Mouse (Mus musculus) layer of hippocampus, adult 18-20 months (tissue): ENCODE measurements at regions not wholly inside any gene's neighbourhood (a gene's known extent, or its start where the extent isn't known, plus 50 kb on each side); places are given as distances from the start of the nearest gene placed in this dataset.
"Not testable (repeated sequence)": the region's sequence is repeated elsewhere in the genome, so short reads cannot be mapped to it uniquely, and the experiment has no call there.

ENCODE experiments used
- DNase-seq, 2 experiments: peaks; one replicate each; pipeline ENCODE4 v3.0.0; 2022; ENCODE audit warnings: low spot score in 2 of 2

DNA sequence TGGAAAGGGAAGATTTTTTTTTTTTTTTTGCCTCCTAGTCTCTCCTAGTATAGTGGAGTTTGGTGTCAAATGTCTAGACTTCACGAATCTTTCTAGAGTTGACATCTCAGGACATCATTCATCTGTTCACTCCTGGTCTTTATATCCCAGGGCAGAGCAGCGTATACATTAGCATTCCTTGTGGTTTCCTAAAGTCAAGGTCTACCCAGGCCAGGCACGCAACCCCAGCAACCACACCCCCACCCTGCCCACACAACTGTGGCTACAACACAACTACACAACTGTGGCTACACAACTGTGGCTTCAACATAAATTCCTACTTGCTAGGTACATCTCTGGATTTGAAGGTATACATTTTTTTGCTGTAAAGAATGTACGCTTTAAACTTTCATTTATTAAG lies 122.2 kb downstream of the Ppp1r3a start:
- no peak for DNase-seq

- no peak for DNase-seq
Measured at GRCm38 (mm10) chr6:14631719-14632445, 123.2 kb downstream of the Ppp1r3a start.

DNA sequence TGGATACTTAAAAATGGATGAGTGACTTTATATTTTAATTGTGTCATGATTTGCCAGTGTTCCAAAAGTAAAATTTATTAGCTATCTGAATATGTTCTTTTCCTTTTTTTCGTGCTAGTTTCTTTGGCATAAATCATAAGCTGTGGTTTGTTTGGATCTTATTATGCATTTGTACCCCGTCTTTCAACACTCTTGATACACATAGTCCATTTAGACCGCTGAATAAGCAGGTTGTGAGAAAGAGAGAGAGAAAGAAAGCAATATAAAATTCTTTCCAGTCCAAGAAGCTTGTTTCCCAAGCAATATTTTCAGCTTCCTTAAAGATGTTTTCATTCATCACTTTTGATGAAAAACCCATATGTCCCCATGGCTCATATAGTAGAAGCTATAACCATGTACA lies 138.4 kb downstream of the Ppp1r3a start:
- no peak for DNase-seq

DNA sequence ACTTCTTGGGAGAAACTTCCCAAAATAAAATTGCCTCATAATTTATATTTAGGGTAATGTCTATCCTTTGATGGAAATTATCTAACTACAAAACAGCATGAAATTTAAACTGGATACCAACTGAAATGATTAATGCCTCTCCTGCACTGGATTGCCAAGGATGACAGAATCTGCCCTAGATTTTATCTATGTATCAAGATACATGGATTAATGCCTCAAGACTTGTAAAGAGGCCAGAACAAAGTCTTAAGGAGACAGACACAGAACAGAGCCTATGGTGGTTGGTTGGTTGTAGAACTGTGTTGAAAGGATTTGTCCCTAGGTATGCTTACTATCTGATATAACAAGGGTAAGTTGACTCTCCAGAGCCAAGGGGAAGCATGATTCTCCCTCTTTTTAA lies 147.0 kb downstream of the Ppp1r3a start:
- DNase-seq: no peak

DNA sequence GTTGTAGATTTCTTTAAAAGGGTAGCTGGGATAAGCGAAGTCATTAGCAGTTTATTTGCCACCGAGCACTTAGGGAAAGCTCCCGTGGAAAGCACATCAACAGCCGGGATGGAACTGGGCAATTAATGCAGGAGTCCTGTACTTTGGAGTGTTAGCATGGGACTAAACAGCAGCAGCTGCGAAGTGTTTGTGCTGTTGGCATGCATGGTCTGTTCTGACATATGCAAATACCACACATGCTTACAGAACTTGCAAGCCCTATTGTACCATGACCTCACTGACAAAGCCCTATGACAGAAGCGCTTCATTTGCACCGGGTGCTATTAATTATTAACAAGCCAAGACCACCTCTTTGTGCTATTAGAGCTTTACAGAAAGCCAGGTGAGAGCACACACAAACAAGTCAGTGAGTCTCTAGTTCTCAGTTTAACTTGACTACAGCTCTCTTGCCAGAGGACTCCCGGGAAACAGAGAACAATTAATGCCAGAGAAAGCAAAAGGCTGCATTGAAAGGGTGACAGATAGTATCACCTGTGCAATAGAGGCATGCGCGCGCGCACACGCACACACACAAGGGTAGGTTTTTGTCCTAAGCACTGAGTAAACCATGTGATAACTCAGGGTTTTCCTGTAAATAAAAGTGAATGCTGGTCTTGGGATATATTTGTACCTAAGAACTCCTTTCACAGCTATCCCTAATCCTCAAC lies 154.4 kb downstream of the Ppp1r3a start:
- no peak for DNase-seq

DNA sequence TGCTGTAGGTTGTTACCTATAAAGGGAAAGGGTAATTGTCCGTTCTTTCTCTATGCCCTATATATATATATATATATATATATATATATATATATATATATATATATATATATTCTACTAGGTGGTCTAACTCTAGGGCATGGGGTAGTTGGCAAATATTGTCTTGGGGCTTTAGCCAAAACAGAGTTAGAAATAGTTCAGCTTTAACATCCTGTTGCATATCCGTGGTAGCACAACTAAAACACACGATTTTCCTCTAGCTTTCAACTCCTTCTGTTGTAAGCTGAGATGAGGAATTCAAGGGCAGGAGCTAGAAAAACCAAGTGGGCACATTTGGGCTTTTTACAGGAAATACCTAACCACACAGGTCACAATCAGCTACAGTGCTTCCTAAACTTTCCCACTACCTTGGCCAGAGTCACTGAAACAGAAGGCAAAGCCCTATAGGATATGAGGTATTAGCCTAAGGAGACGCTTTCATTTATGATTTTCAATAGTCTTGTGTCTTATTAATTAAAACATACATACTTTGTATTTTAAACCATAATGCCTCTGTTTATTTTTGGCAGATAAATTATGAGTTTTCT lies 158.1 kb downstream of the Ppp1r3a start:
- DNase-seq: no peak

DNA sequence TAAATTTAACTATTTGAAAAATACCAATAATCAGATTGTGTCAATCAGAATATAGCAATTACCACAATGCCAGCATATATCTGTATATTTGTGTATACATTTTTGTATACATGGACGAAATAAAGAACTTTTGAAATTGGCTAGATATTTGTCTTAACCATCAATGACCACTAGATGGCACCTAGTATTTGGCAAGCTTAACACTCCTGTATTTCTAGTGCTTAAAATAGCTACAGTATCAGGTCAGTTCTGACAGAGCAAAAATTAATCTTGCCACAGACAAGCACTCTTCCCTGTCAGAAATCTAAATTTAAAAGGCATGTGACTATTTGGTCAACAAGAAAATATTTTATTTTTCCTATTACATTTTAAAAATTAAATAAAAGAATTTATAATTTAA lies 169.2 kb downstream of the Ppp1r3a start:
- DNase-seq: peak in 1 of 2 experiments; percentile 15

DNA sequence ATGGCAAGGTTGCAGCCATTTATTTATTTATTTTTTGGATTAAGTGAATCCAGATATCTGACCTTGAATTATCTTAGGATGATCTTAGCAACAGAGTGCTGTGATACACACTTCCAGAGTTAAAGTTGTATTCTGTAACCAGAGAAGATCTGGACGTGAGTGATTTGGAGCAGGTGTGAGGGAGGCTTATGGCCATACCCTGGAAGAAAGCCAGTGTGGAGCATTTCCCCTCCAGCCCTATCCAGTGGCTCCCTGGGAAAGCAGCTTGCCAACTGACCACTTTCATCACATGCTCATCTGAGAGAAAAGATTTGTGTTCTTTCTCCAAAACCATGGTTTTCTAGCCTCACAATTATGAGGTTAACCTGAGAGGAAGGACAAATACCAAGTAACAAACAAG lies 171.2 kb downstream of the Ppp1r3a start:
- DNase-seq: no peak

- DNase-seq: no peak
Measured at GRCm38 (mm10) chr6:14574607-14575006, 180.5 kb downstream of the Ppp1r3a start.

- DNase-seq: no peak
Measured at GRCm38 (mm10) chr6:14573001-14573400, 182.1 kb downstream of the Ppp1r3a start.

DNA sequence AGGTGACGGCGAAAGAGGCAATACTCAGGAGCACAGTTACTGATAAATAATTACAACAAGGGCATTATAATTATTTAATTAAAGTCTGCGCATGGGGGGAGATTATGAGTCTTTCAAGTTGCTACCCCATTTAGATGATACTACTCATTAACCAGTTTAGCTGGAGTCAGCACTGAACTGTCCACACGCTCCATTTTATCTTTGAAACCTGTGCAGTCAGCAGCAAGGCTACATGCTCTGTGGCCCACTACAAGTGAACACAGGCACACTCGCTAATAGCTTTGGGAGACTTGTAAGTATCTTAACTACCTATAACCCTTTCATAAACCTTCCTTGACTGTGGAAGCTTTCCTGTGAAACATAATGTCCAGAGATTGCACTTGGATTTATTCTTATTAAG lies 214.7 kb downstream of the Ppp1r3a start:
- DNase-seq: no peak

DNA sequence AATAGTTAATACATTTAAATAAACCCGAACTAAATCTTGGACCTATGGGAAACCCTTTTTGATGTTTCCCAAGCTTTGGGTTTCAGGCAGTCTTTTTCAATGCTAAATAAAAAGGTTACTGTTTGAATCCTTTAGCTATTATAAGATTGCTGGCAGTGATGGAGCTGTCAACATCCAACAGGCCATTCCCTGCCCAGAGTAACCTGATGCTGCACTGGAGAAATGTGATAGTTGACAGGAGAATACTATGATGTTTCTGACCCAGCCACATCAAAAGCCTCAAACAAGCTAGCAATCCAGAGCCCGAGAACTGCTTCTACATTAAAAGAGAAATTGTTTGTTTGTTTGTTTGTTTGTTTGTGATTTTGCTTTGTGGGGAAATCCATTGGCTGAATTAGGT lies 226.0 kb downstream of the Ppp1r3a start:
- no peak for DNase-seq

- DNase-seq: peak; percentile 3 to 17
Measured at GRCm38 (mm10) chr6:14528564-14528963, 226.5 kb downstream of the Ppp1r3a start.

GRCm38 (mm10) chr6:14522742-14523141 lies 232.3 kb downstream of the Ppp1r3a start:
- peak in 1 of 2 experiments; percentile 42 for DNase-seq

DNA sequence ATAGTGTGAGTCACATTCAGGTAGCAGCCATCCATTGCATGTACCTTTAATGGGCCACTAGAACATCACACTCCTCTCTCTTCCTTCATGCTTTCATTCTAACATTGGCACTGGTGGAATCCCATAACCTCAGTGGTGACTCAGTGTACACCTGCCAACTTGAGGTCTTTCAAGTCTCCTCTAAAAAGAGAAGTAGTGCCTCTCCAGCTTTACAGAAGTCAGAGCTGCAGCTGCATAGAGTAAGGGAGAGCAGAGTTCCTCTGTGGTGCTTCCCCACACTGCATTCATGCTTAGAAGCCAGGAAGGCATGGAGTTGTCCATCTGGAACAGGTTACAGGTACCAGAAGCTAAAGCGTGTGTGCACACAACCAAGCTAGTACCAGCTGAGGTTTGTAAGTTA lies 233.8 kb downstream of the Ppp1r3a start:
- DNase-seq: no peak

DNA sequence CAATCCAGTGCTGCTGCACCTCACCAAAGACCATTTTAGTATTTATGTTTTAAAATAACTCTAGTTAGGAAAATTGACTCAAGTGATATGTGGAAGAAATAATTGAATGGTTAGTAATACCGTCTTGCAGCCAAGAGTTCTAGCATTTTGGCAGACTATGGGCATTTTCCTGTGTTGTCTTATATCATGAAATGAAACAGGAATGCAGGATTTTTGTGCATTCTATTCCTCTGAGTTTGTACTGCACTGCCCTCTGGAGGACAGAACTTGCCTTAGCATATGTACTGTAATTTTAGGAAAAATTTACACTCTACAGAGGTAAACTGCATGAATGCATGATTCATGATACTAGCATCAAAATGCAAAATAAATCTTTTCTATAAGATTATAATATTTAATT lies 250.9 kb downstream of the Ppp1r3a start:
- DNase-seq: peak; percentile 32 to 78

DNA sequence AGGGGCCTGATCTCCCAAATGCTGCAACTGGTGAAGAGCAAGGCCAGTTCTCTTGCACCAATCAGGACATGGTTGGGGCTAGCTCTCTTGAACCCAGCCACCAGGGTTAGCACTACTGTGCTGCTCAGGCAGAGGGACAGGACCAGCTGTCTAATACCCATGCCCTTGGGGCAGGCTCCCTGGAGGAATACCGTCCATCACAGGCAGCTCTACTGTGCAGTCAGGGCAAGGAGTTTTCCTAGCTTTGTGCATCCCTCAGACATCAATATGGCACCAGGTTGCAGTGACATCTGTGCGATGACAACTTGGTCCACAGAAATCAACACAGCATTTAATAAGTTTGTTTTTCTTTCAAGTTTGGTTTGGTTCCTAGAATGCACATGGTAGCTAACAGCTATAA lies 254.4 kb downstream of the Ppp1r3a start:
- DNase-seq: no peak

DNA sequence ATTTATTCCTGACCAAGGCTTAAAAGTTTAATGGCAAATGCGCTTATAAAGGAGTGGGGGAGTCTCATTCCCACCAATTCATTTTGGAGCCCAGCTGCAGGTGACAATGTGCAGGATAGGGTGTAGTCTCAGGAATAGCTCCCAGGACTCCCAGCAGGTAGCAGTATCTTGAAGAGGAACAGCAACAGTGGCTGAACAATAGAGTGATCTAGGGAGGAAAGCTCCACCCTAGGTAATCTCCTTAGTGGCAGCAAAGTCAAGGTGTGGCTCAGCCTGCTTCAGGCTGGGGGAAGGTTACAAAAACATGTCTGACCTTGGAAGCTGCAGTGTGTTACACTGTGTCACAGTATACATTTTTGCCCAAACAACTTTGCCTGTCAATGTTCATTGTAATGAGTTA lies 255.2 kb downstream of the Ppp1r3a start:
- not testable (repeated sequence) for DNase-seq

- DNase-seq: not testable (repeated sequence)
Measured at GRCm38 (mm10) chr6:14486642-14487041, 268.4 kb downstream of the Ppp1r3a start.

DNA sequence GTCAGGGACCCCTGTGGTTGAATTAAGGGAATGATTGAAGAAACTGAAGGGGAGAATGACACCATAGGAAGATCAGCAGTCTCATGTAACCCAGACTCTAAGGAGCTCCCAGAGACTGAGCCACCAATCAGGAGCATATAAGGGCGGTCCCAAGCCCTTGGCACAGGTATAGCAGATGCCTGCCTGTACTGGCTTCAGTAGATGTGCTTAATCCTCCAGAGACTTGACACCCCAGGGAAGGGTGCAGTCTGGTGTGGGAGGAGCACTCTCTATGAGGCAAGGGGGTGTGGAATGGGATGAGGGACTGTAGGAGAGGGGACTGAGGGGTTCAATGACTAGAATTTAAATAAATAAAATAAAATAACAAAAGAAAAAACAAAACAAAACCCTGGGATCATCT lies 298.7 kb downstream of the Ppp1r3a start:
- no peak for DNase-seq

DNA sequence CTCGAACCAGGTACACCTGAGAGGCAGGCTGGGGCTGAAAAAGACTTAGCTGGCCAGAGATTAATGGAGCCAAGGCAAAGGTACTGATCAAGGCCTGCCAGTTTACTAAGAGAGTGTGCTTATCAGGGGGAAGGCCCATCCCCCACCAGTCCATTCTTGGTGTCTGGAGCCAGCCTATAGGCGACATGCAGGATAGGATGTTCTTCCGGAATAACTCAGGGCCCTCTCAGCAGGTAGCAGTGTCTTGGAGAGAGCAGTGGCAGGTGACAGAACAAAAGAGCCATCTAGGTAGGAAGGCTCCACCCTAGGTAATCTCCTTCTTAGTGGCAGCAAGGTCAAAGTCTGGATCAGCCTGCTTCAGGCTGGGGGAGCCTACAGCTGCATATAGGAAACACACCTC lies 301.8 kb downstream of the Ppp1r3a start:
- not testable (repeated sequence) for DNase-seq

GRCm38 (mm10) chr6:14431751-14432150 lies 323.3 kb downstream of the Ppp1r3a start:
- no peak for DNase-seq

GRCm38 (mm10) chr6:14409772-14410171 lies 345.3 kb downstream of the Ppp1r3a start:
- DNase-seq: peak; percentile 59 to 75
